Mouse (Mus musculus) ES-Bruce4 (cell line): ENCODE results near the gene Mbd5.

ENCODE experiments used
- CTCF ChIP-seq: IDR thresholded peaks from one replicate; pipeline ENCODE4 v1.8.1; 2011; ENCODE audit warnings: low read depth, low read length
- EP300 ChIP-seq: IDR thresholded peaks from 2 replicates; pipeline ENCODE4 v1.6.1; 2011; ENCODE audit warnings: low read depth, low read length; ENCODE audit not compliant: insufficient read depth
- POLR2A ChIP-seq: IDR thresholded peaks from one replicate; pipeline ENCODE4 v1.8.1; 2011; ENCODE audit warnings: low read length; ENCODE audit not compliant: insufficient read depth

DNA sequence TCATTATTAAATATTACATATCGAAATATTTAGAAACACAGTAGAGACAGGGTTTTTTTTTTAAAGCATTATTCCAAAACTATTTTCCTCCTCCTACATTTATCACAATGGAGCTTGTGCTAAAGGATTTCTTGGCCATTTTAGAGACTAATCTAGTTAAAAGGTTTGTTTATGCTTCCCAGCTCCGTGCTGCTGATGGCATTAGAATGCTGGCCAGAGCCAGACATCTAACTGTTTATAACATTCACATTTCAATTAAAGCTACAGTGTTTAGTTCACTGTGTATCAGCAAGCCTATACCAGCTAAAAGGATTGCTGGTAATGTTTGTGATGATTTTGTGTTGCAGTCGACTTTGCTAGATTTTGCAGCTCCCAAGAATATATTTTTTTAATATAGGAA, 7.3 kb downstream of the Mbd5 start:
- TF ChIP-seq POLR2A (no peak), CTCF (no peak), EP300 (no peak)
